Mouse (Mus musculus): ENCODE results near the gene Ccdc62.

GRCm38 (mm10) chr5:124006891-124007491, 76.5 kb downstream of the Ccdc62 start:
- TF ChIP-seq CTCF (IDR thresholded peaks at IDR 0.05; ENCODE audit: low read depth) (no peak), EP300 (IDR thresholded peaks at IDR 0.05; ENCODE audit: low read depth) (no peak)

All from liver, embryonic 14.5 days (tissue).